Mouse (Mus musculus) CH12.LX (cell line): ENCODE data around the gene Trex1. TPM values are rescaled to one million over a fixed set of nuclear protein-coding genes. Genes with fewer than 3 reads are reported as not detected.

ENCODE experiments used
- DNase-seq: peaks from one replicate; pipeline ENCODE4 v3.0.0-alpha.2; 2013; ENCODE audit errors: extremely low read depth
- H3K27ac ChIP-seq: 2 replicates; pipeline ENCODE4 v1.5.1; 2012; ENCODE audit warnings: low read depth, mild to moderate bottlenecking, control low read depth, moderate library complexity; ENCODE audit not compliant: insufficient read depth
- H3K27me3 ChIP-seq: replicated peaks from 2 replicates; pipeline ENCODE3; 2012; ENCODE audit warnings: inconsistent platforms
- H3K36me3 ChIP-seq, 2 experiments: replicated peaks in 1 of 2; 2 replicates each; pipeline versions ENCODE3 to v1.6.1; 2012; ENCODE audit warnings: inconsistent platforms in 1 of 2, low read length in 1 of 2, mild to moderate bottlenecking in 1 of 2, mixed read lengths in 1 of 2, moderate library complexity in 1 of 2; ENCODE audit not compliant: control insufficient read depth in 1 of 2, insufficient read depth in 1 of 2
- H3K4me1 ChIP-seq, 2 experiments: 2 replicates each; pipeline ENCODE4 v1.6.1; 2012; ENCODE audit warnings: inconsistent platforms in 1 of 2, moderate library complexity in 1 of 2; ENCODE audit not compliant: insufficient read depth in 2 of 2, control insufficient read depth in 1 of 2
- H3K4me2 ChIP-seq: 2 replicates; pipeline ENCODE4 v1.6.1; 2012; ENCODE audit warnings: low read depth, mild to moderate bottlenecking, control low read depth; ENCODE audit not compliant: poor library complexity, insufficient read depth, severe bottlenecking
- H3K4me3 ChIP-seq, 3 experiments: fragments of 150-350 bp in 1 of 3; sonication (generic) in 1 of 3; replicated peaks in 1 of 3; 2 replicates each; pipeline versions ENCODE3 to v1.5.1; 2011 to 2012; ENCODE audit warnings: low read depth in 2 of 3, low read length in 2 of 3, mild to moderate bottlenecking in 2 of 3, moderate library complexity in 2 of 3, control low read depth in 1 of 3, improper control_type of control experiment in 1 of 3, inconsistent platforms in 1 of 3, mixed read lengths in 1 of 3; ENCODE audit not compliant: poor library complexity in 1 of 3
- H3K79me2 ChIP-seq: replicated peaks from 2 replicates; pipeline ENCODE4 v1.6.1; 2012; ENCODE audit warnings: mild to moderate bottlenecking, moderate library complexity; ENCODE audit not compliant: control insufficient read depth, poor library complexity, insufficient read depth, severe bottlenecking; ENCODE audit errors: extremely low read depth
- H3K9ac ChIP-seq: 2 replicates; pipeline ENCODE4 v1.6.1; 2012; ENCODE audit warnings: low read depth, mild to moderate bottlenecking, control low read depth, moderate library complexity; ENCODE audit not compliant: insufficient read depth
- H3K9me3 ChIP-seq: replicated peaks from 2 replicates; pipeline ENCODE3; 2012; ENCODE audit warnings: low read length, inconsistent platforms, mixed read lengths
- BHLHE40 ChIP-seq: IDR thresholded peaks from 2 replicates; pipeline ENCODE4 v1.6.1; 2011; ENCODE audit warnings: mild to moderate bottlenecking, low read depth, low read length, improper control_type of control experiment
- CHD1 ChIP-seq: IDR thresholded peaks from 2 replicates; pipeline ENCODE4 v1.6.1; 2012; ENCODE audit warnings: low read depth, low read length, improper control_type of control experiment, inconsistent platforms
- ETS1 ChIP-seq: conservative IDR thresholded peaks from 2 replicates; pipeline ENCODE4 v1.6.1; 2012; ENCODE audit warnings: low read depth, mild to moderate bottlenecking, inconsistent platforms, low read length, improper control_type of control experiment, moderate library complexity
- GABPA ChIP-seq: IDR thresholded peaks from 2 replicates; pipeline ENCODE4 v1.6.1; 2012; ENCODE audit warnings: low read depth, low read length, improper control_type of control experiment, inconsistent platforms; ENCODE audit not compliant: insufficient replicate concordance
- HCFC1 ChIP-seq: IDR thresholded peaks from 2 replicates; pipeline ENCODE4 v1.6.1; 2012; ENCODE audit warnings: low read depth, mild to moderate bottlenecking, inconsistent platforms, low read length, improper control_type of control experiment
- IRF4 ChIP-seq: IDR thresholded peaks from 2 replicates; pipeline ENCODE4 v1.6.1; 2014; ENCODE audit warnings: low read depth, mild to moderate bottlenecking, inconsistent platforms, low read length, improper control_type of control experiment
- JUN ChIP-seq: IDR thresholded peaks from 2 replicates; pipeline ENCODE4 v1.6.1; 2011; ENCODE audit warnings: low read depth, mild to moderate bottlenecking, low read length, improper control_type of control experiment, moderate library complexity; ENCODE audit not compliant: insufficient read depth
- MAFK ChIP-seq: IDR thresholded peaks from 2 replicates; pipeline ENCODE4 v1.6.1; 2011; ENCODE audit warnings: low read length, improper control_type of control experiment; ENCODE audit not compliant: insufficient replicate concordance
- MYC ChIP-seq: IDR thresholded peaks from 2 replicates; pipeline ENCODE4 v1.6.1; 2011; ENCODE audit warnings: low read depth, mild to moderate bottlenecking, improper control_type of control experiment, low read length
- NELFE ChIP-seq: IDR thresholded peaks from 2 replicates; pipeline ENCODE4 v1.6.1; 2011; ENCODE audit warnings: low read depth, low read length, improper control_type of control experiment
- NRF1 ChIP-seq: IDR thresholded peaks from 2 replicates; pipeline ENCODE4 v1.6.1; 2014; ENCODE audit warnings: low read depth, mild to moderate bottlenecking, inconsistent platforms, low read length, improper control_type of control experiment, moderate library complexity
- POLR2AphosphoS2 ChIP-seq: IDR thresholded peaks from 2 replicates; pipeline ENCODE4 v1.6.1; 2011; ENCODE audit warnings: low read depth, low read length, improper control_type of control experiment
- SIN3A ChIP-seq: IDR thresholded peaks from 2 replicates; pipeline ENCODE4 v1.6.1; 2012; ENCODE audit warnings: low read length, improper control_type of control experiment, inconsistent platforms
- USF1 ChIP-seq: IDR thresholded peaks from 2 replicates; pipeline ENCODE4 v1.6.1; 2014; ENCODE audit warnings: low read depth, mild to moderate bottlenecking, inconsistent platforms, low read length, improper control_type of control experiment
- ZMIZ1 ChIP-seq: IDR thresholded peaks from 2 replicates; pipeline ENCODE4 v1.6.1; 2012; ENCODE audit warnings: low read depth, mild to moderate bottlenecking, inconsistent platforms, low read length, improper control_type of control experiment
- dilution Hi-C: fragments of 300-500 bp; cut with MboI; formaldehyde crosslinking; loops from 2 replicates; pipeline ENCODE4 v1.14.3; 2020; ENCODE audit warnings: low sequenced_read_pairs; ENCODE audit not compliant: extremely low pct_unique_long_range_greater_than_20kb, extremely low pct_ligation_motif_present
- in situ Hi-C: fragments of 300-500 bp; cut with MboI; formaldehyde crosslinking; loops from 3 replicates; pipeline ENCODE4 v1.14.3; 2019; ENCODE audit warnings: low sequenced_read_pairs, low pct_ligation_motif_present, low pct_unique_long_range_greater_than_20kb, mixed read lengths
- polyA plus RNA-seq: library from polyadenylated mRNA; unstranded; fragments of >175 nt; gene quantifications from 2 replicates; pipeline ENCODE4 v1.2.1, GENCODE M21; 2012; ENCODE audit warnings: low read depth; ENCODE audit not compliant: insufficient read length
- total RNA-seq, 2 experiments: library from RNA; depleted of rRNA; stranded (reverse); fragments of 300-350 nt in 1 of 2; fragments of >200 nt in 1 of 2; gene quantifications; 2 replicates each; pipeline ENCODE4 v1.2.3; 2012 to 2014

Gene Trex1
- total and polyA plus RNA-seq, 3 experiments: 20.8 to 22.9 (median 21.1) TPM

DNA sequence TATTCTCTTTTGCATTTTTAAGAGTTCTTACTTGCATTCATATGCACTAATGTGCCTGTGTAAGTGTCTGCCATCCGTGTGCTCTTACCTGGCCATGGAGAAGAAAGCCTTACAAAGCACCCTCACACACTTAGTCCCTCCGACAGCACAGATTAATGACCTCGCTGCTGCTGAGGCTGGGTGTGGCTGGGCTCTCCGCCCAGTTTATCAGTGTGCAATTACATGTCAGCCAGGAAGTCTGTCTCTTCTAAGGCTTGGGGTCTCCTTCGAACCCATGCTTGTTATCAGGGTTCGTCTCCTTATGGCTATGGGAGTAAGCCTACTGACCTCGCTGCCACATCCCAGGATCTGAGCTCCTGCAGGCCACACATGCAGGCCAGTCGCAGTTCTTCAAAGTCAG is 44.1 kb downstream of the Trex1 start:
- H3K27me3 ChIP-seq: no peaks in the 10 kb centered on the region
- no peak overlapping the region for H3K4me2 ChIP-seq
- dilution Hi-C loops: no loop called here
- in situ Hi-C loops: no loop called here
- H3K36me3 ChIP-seq: peaks cover 0 to 33% of the 10 kb centered on the region in 2 experiments
- no peaks in the 10 kb centered on the region for H3K79me2 ChIP-seq
- H3K27ac ChIP-seq: no peak overlapping the region
- H3K4me3 ChIP-seq: no peak overlapping the region
- no peak for DNase-seq
- H3K9me3 ChIP-seq: no peaks in the 10 kb centered on the region
- no peak overlapping the region for H3K9ac ChIP-seq
- H3K4me1 ChIP-seq: no peaks in the 10 kb centered on the region
- no peak for TF ChIP-seq ZMIZ1
- TF ChIP-seq NRF1: no peak
- TF ChIP-seq GABPA: no peak
- TF ChIP-seq JUN: no peak
- no peak for TF ChIP-seq USF1
- TF ChIP-seq NELFE: no peak
- no peak for TF ChIP-seq CHD1
- no peak for TF ChIP-seq MAFK
- no peak for TF ChIP-seq ETS1
- no peak for TF ChIP-seq IRF4
- no peak for TF ChIP-seq POLR2AphosphoS2
- no peak for TF ChIP-seq BHLHE40
- TF ChIP-seq HCFC1: no peak
- TF ChIP-seq SIN3A: no peak

GRCm38 (mm10) chr9:109010316-109010690 is 49.2 kb downstream of the Trex1 start:
- peaks cover 0 to 3% of the 10 kb centered on the region in 2 experiments; a peak in 1 of 4 replicates for H3K4me1 ChIP-seq
- in situ Hi-C loops: no loop called here
- DNase-seq: no peak
- H3K9me3 ChIP-seq: no peaks in the 10 kb centered on the region
- no peak overlapping the region for H3K9ac ChIP-seq
- no peak for TF ChIP-seq MYC
- H3K4me2 ChIP-seq: no peak overlapping the region
- no peaks in the 10 kb centered on the region for H3K79me2 ChIP-seq
- H3K4me3 ChIP-seq: no peak overlapping the region
- no peak overlapping the region for H3K27ac ChIP-seq
- peaks cover 0 to 68% of the 10 kb centered on the region in 2 experiments for H3K36me3 ChIP-seq
- no peaks in the 10 kb centered on the region for H3K27me3 ChIP-seq
- dilution Hi-C loops: no loop called here
